In the genomic region with DNA sequence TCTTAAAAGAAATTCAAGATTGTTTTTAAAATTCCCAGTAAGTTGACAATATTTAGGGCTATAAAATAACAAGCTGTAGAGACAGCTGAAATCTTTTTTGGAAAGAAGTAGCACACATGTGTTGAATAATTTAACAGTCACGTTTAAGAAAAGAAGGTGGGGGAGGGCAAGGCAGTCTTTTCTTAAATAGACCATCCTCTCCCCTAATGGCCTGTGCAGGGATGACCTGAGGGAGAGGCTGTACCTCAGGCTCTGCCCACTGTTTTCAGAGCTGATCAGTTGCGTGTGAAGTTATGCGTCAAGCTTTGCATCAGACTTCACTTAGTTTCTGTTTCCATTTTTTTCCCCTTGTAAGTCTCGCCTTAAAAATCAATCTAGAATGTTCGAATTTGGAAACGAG, we compare ENCODE assay signal across 26 mouse cellular contexts.
"Had no signal": no experiment of that assay in that cellular context is flagged by ENCODE, and none has a peak within 500 bp of the region (broad histone marks: within the 10 kb centered on the region; RNA-seq: fewer than 3 reads in every experiment).

No protein-coding gene starts in this region.

- DNase-seq: cerebellum, adult 8-10 months; cerebellum, adult 9-10 months; cerebellum, adult 9-11 months; cerebellum, postnatal 25 days; cerebellum, postnatal 36 days; embryo, embryonic 11 days; forebrain, postnatal 0 days; gastrocnemius, adult 2 months; gastrocnemius, postnatal 10 days; gastrocnemius, postnatal 14 days; gastrocnemius, postnatal 25 days; gastrocnemius, postnatal 36 days; heart, adult 11 months; heart, adult 18-20 months; heart, adult 2 months had no signal

- H3K4me3 ChIP-seq: embryonic facial prominence, embryonic 10.5 days; embryonic facial prominence, embryonic 12.5 days; embryonic facial prominence, embryonic 13.5 days; embryonic facial prominence, embryonic 15.5 days; erythroblast, embryonic 14.5 days; forebrain, embryonic 10.5 days; forebrain, embryonic 12.5 days; forebrain, embryonic 13.5 days; forebrain, embryonic 15.5 days; gastrocnemius, adult 2 months; heart, adult 2 months had no signal

- ATAC-seq: forebrain, embryonic 13.5 days; forebrain, embryonic 14.5 days; forebrain, embryonic 15.5 days; forebrain, embryonic 16.5 days; forebrain, postnatal 0 days had no signal

- H3K4me1 ChIP-seq: embryonic facial prominence, embryonic 10.5 days; embryonic facial prominence, embryonic 12.5 days; embryonic facial prominence, embryonic 13.5 days; embryonic facial prominence, embryonic 15.5 days; forebrain, embryonic 10.5 days; forebrain, embryonic 12.5 days; forebrain, embryonic 13.5 days; forebrain, embryonic 15.5 days had no signal

- H3K27ac ChIP-seq: embryonic facial prominence, embryonic 10.5 days; embryonic facial prominence, embryonic 12.5 days; embryonic facial prominence, embryonic 13.5 days; embryonic facial prominence, embryonic 15.5 days; forebrain, embryonic 10.5 days; forebrain, embryonic 12.5 days; forebrain, embryonic 13.5 days; forebrain, embryonic 15.5 days; gastrocnemius, adult 2 months; heart, adult 2 months had no signal

- H3K36me3 ChIP-seq: embryonic facial prominence, embryonic 10.5 days; embryonic facial prominence, embryonic 12.5 days; embryonic facial prominence, embryonic 13.5 days; embryonic facial prominence, embryonic 15.5 days; forebrain, embryonic 10.5 days; forebrain, embryonic 12.5 days; forebrain, embryonic 15.5 days had no signal

- H3K27me3 ChIP-seq: embryonic facial prominence, embryonic 12.5 days; embryonic facial prominence, embryonic 13.5 days; embryonic facial prominence, embryonic 15.5 days; forebrain, embryonic 12.5 days; forebrain, embryonic 13.5 days; forebrain, embryonic 15.5 days had no signal

- H3K4me2 ChIP-seq: embryonic facial prominence, embryonic 12.5 days; embryonic facial prominence, embryonic 13.5 days; embryonic facial prominence, embryonic 15.5 days; forebrain, embryonic 12.5 days; forebrain, embryonic 13.5 days; forebrain, embryonic 15.5 days had no signal

- H3K9me3 ChIP-seq: embryonic facial prominence, embryonic 10.5 days; embryonic facial prominence, embryonic 12.5 days; embryonic facial prominence, embryonic 13.5 days; embryonic facial prominence, embryonic 15.5 days; forebrain, embryonic 10.5 days; forebrain, embryonic 12.5 days; forebrain, embryonic 13.5 days; forebrain, embryonic 15.5 days had no signal

- H3K9ac ChIP-seq: embryonic facial prominence, embryonic 12.5 days; embryonic facial prominence, embryonic 13.5 days; embryonic facial prominence, embryonic 15.5 days; forebrain, embryonic 12.5 days; forebrain, embryonic 13.5 days; forebrain, embryonic 15.5 days; forebrain, postnatal 0 days had no signal
